In the genomic region with DNA sequence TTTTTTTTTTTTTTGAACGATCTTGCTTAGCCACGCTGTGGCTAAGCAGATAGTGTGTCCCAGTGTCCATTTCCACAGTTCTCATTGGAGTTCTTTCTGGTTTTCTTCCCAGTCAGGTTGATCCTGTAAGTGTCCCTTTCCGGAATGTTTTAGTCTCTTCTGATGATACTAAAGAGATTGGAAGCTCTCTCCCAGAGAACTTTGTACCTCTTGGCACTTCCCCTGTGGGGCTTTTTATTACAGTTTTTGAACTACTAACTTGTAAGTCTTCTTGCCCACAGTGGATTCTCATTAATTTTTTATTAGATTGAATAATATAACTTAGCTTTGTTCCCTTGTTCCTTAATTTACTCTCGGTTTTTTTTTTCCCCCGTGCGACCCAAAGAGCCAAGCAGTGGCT, we compare ENCODE assay signal across 8 mouse cellular contexts. TPM values are rescaled to one million over a fixed set of nuclear protein-coding genes. Genes with fewer than 3 reads are reported as not detected.
A peak's percentile ranks its signal among the peaks of the same experiment; 100 is the strongest.
DNase-seq lines count a peak whose midpoint lies in the region; ATAC-seq and TF ChIP-seq lines count a peak whose summit lies in the region.

No protein-coding gene starts in this region.

- no peak for DNase-seq in left cerebral cortex, adult 2 months (ENCODE audit: extremely low spot score in 1 of 2, low spot score in 2 of 2)
- DNase-seq in left cerebral cortex, adult 18-20 months (ENCODE audit: low spot score in 2 of 2), result no peak
- DNase-seq in frontal cortex, adult 2 months (ENCODE audit: extremely low spot score in 1 of 2, low spot score in 1 of 2), result no peak
- no peak for DNase-seq in urinary bladder, postnatal 4 days (ENCODE audit: low spot score in 2 of 2)
- DNase-seq in right cerebral cortex, postnatal 4 days, result no peak

- intact Hi-C loops in left cerebral cortex, adult 2 months (cut with DNase I), result loop anchor here (2.0 kb wide), 1 partner anchor 47 kb away; a partner anchor contains a TSS

- no peaks in the 10 kb centered on the region for H3K27me3 ChIP-seq in embryonic facial prominence, embryonic 15.5 days
- no peaks in the 10 kb centered on the region for H3K27me3 ChIP-seq in intestine, postnatal 0 days (replicated peaks; ENCODE audit: control insufficient read depth, insufficient read depth, low read length)
- no peaks in the 10 kb centered on the region for H3K27me3 ChIP-seq in neural tube, embryonic 14.5 days (ENCODE audit: control insufficient read depth, insufficient read depth, low read length)

- H3K4me2 ChIP-seq in embryonic facial prominence, embryonic 15.5 days (replicated peaks), result peak overlapping the region; percentile 61
- H3K4me2 ChIP-seq in intestine, postnatal 0 days (replicated peaks; ENCODE audit: low read depth), result peak overlapping the region; percentile 74
- peak overlapping the region; percentile 60 for H3K4me2 ChIP-seq in neural tube, embryonic 14.5 days (ENCODE audit: low read depth, low read length)

- 0 out of 2 replicates have a peak overlapping the region, but pooled peaks have one; percentile 54 for H3K9ac ChIP-seq in embryonic facial prominence, embryonic 15.5 days
- peak overlapping the region; percentile 86 for H3K9ac ChIP-seq in intestine, postnatal 0 days (ENCODE audit: low read depth, low read length)
- no peak overlapping the region for H3K9ac ChIP-seq in neural tube, embryonic 14.5 days (replicated peaks; ENCODE audit: low read depth, low read length)

- WGBS in embryonic facial prominence, embryonic 15.5 days, result 37% methylated on average over 6 of the region's 6 CpGs
- 11% methylated on average over 6 of the region's 6 CpGs for WGBS in intestine, postnatal 0 days
- WGBS in neural tube, embryonic 14.5 days, result 36% methylated on average over 6 of the region's 6 CpGs

- no peaks in the 10 kb centered on the region for H3K9me3 ChIP-seq in embryonic facial prominence, embryonic 15.5 days (replicated peaks)
- no peaks in the 10 kb centered on the region for H3K9me3 ChIP-seq in intestine, postnatal 0 days (ENCODE audit: control insufficient read depth)
- H3K9me3 ChIP-seq in neural tube, embryonic 14.5 days (ENCODE audit: control insufficient read depth, low read length), result no peaks in the 10 kb centered on the region

- no peak for TF ChIP-seq CTCF in left cerebral cortex, adult 2 months (IDR thresholded peaks at IDR 0.05)
- TF ChIP-seq CTCF in intestine, postnatal 0 days (IDR thresholded peaks at IDR 0.05; ENCODE audit: low read depth), result no peak

- H3K27ac ChIP-seq in left cerebral cortex, adult 2 months, result no peak overlapping the region
- no peak overlapping the region for H3K27ac ChIP-seq in embryonic facial prominence, embryonic 15.5 days (replicated peaks)
- peak overlapping the region; percentile 87; the same call in 1 of the 2 replicates for H3K27ac ChIP-seq in intestine, postnatal 0 days (ENCODE audit: low read depth, low read length)
- H3K27ac ChIP-seq in neural tube, embryonic 14.5 days (ENCODE audit: low read depth, low read length), result no peak overlapping the region

- peaks cover 18% of the 10 kb centered on the region for H3K4me1 ChIP-seq in embryonic facial prominence, embryonic 15.5 days
- peaks cover 7% of the 10 kb centered on the region; the same call in 1 of the 2 replicates for H3K4me1 ChIP-seq in intestine, postnatal 0 days (replicated peaks; ENCODE audit: control insufficient read depth, insufficient read depth, low read length)
- H3K4me1 ChIP-seq in neural tube, embryonic 14.5 days (ENCODE audit: control insufficient read depth, insufficient read depth, low read length), result peaks cover 14% of the 10 kb centered on the region; the same call in 1 of the 2 replicates

- H3K4me3 ChIP-seq in left cerebral cortex, adult 2 months, result peak overlapping the region; percentile 75
- H3K4me3 ChIP-seq in embryonic facial prominence, embryonic 15.5 days (replicated peaks), result peak overlapping the region; percentile 83
- H3K4me3 ChIP-seq in intestine, postnatal 0 days (ENCODE audit: low read depth, low read length), result peak overlapping the region; percentile 83
- H3K4me3 ChIP-seq in neural tube, embryonic 14.5 days (ENCODE audit: low read depth, low read length), result peak overlapping the region; percentile 76

- no peak for ATAC-seq in embryonic facial prominence, embryonic 15.5 days (ENCODE audit: insufficient number of reproducible peaks, low FRiP score, low TSS enrichment, low read depth)
- no peak for ATAC-seq in intestine, postnatal 0 days
- ATAC-seq in neural tube, embryonic 14.5 days (ENCODE audit: low read depth), result no peak

- H3K36me3 ChIP-seq in embryonic facial prominence, embryonic 15.5 days, result 0 out of 2 replicates have a peak, but pooled peaks cover 6% of the 10 kb centered on the region
- H3K36me3 ChIP-seq in intestine, postnatal 0 days (ENCODE audit: control insufficient read depth, insufficient read depth), result peaks cover 3% of the 10 kb centered on the region; the same call in 1 of the 2 replicates
- H3K36me3 ChIP-seq in neural tube, embryonic 14.5 days (ENCODE audit: control insufficient read depth, insufficient read depth, low read length), result no peaks in the 10 kb centered on the region

RNA-seq across cellular contexts. Expression of a gene that starts 1.0 kb away (rescaled TPM):
- total RNA-seq in left cerebral cortex, adult 2 months (2021), result 10 to 100 TPM; 11.8 to 12.9 TPM
- total RNA-seq in left cerebral cortex, adult 18-20 months (2021), result 10 to 100 TPM; 10.7 to 11.3 TPM
- polyA plus RNA-seq in embryonic facial prominence, embryonic 15.5 days (2015; fragmentation: Nextera tagmentation; extraction: Ambion mirVana), result 49.3 and 53.2 TPM in 2 replicates
- 133 and 150 TPM in 2 replicates for polyA plus RNA-seq in intestine, postnatal 0 days (2015; fragmentation: Nextera tagmentation; extraction: Ambion mirVana)
- 26.3 and 32.1 TPM in 2 replicates for polyA plus RNA-seq in neural tube, embryonic 14.5 days (2014; fragmentation: Nextera tagmentation; extraction: Ambion mirVana)
- 19.9 and 20.0 TPM in 2 replicates for polyA plus RNA-seq in frontal cortex, adult 2 months (2012; rRNA removed)

RNA-seq across cellular contexts. Expression of a gene that starts 1.2 kb away (rescaled TPM):
- 10 to 100 TPM; 35.1 to 41.0 TPM for total RNA-seq in left cerebral cortex, adult 2 months (2021)
- total RNA-seq in left cerebral cortex, adult 18-20 months (2021), result 10 to 100 TPM; 32.8 to 33.2 TPM
- polyA plus RNA-seq in embryonic facial prominence, embryonic 15.5 days (2015; fragmentation: Nextera tagmentation; extraction: Ambion mirVana), result 27.6 and 28.3 TPM in 2 replicates
- 16.9 and 18.3 TPM in 2 replicates for polyA plus RNA-seq in intestine, postnatal 0 days (2015; fragmentation: Nextera tagmentation; extraction: Ambion mirVana)
- 24.1 and 26.7 TPM in 2 replicates for polyA plus RNA-seq in neural tube, embryonic 14.5 days (2014; fragmentation: Nextera tagmentation; extraction: Ambion mirVana)
- polyA plus RNA-seq in frontal cortex, adult 2 months (2012; rRNA removed), result 24.4 and 27.2 TPM in 2 replicates

RNA-seq across cellular contexts. Expression of a gene that starts 46.9 kb away (rescaled TPM):
- total RNA-seq in left cerebral cortex, adult 2 months (2021), result 10 to 100 TPM; 42.3 to 43.4 TPM
- 10 to 100 TPM; 47.9 to 49.7 TPM for total RNA-seq in left cerebral cortex, adult 18-20 months (2021)
- polyA plus RNA-seq in embryonic facial prominence, embryonic 15.5 days (2015; fragmentation: Nextera tagmentation; extraction: Ambion mirVana), result 149 and 153 TPM in 2 replicates
- 72.5 and 73.7 TPM in 2 replicates for polyA plus RNA-seq in intestine, postnatal 0 days (2015; fragmentation: Nextera tagmentation; extraction: Ambion mirVana)
- 77.1 and 85.8 TPM in 2 replicates for polyA plus RNA-seq in neural tube, embryonic 14.5 days (2014; fragmentation: Nextera tagmentation; extraction: Ambion mirVana)
- polyA plus RNA-seq in frontal cortex, adult 2 months (2012; rRNA removed), result 54.6 and 57.6 TPM in 2 replicates

RNA-seq across cellular contexts. Expression of a gene that starts 47.0 kb away (rescaled TPM):
- 10 to 100 TPM; 12.1 to 14.4 TPM for total RNA-seq in left cerebral cortex, adult 2 months (2021)
- total RNA-seq in left cerebral cortex, adult 18-20 months (2021), result 10 to 100 TPM; 13.0 to 14.2 TPM
- polyA plus RNA-seq in embryonic facial prominence, embryonic 15.5 days (2015; fragmentation: Nextera tagmentation; extraction: Ambion mirVana), result 19.2 and 19.6 TPM in 2 replicates
- 6.9 and 8.0 TPM in 2 replicates for polyA plus RNA-seq in intestine, postnatal 0 days (2015; fragmentation: Nextera tagmentation; extraction: Ambion mirVana)
- polyA plus RNA-seq in neural tube, embryonic 14.5 days (2014; fragmentation: Nextera tagmentation; extraction: Ambion mirVana), result 15.3 and 18.4 TPM in 2 replicates
- polyA plus RNA-seq in frontal cortex, adult 2 months (2012; rRNA removed), result 15.6 and 17.4 TPM in 2 replicates
